Mouse (Mus musculus) midbrain, postnatal 0 days (tissue): ENCODE results near the gene Plpp3. TPM values are rescaled to one million over a fixed set of nuclear protein-coding genes. Genes with fewer than 3 reads are reported as not detected.

Experiments used
- ATAC-seq: fragments of 200-750 bp; cut with Nextera tagmentation; 2 replicates; pipeline ENCODE4 v1.8.0; 2017; ENCODE audit warnings: moderate number of reproducible peaks, mild to moderate bottlenecking, moderate TSS enrichment, moderate library complexity; ENCODE audit not compliant: low FRiP score
- DNase-seq: peaks from one replicate; pipeline ENCODE4 v3.0.0-alpha.2; 2015; ENCODE audit warnings: low spot score
- H3K27ac ChIP-seq: fragments of 300-500 bp; sonication (generic); 2 replicates; pipeline ENCODE4 v1.5.1; 2014; ENCODE audit warnings: low read depth, mild to moderate bottlenecking, low read length, mixed read lengths
- H3K27me3 ChIP-seq: fragments of 300-500 bp; sonication (generic); 2 replicates; pipeline ENCODE4 v1.6.1; 2014; ENCODE audit warnings: low read length, control low read depth, mixed read lengths; ENCODE audit not compliant: insufficient read depth
- H3K36me3 ChIP-seq: fragments of 300-500 bp; sonication (generic); 2 replicates; pipeline ENCODE4 v1.6.1; 2014; ENCODE audit warnings: low read length, control low read depth, mixed read lengths; ENCODE audit not compliant: insufficient read depth
- H3K4me1 ChIP-seq: fragments of 300-500 bp; sonication (generic); 2 replicates; pipeline ENCODE4 v1.6.1; 2014; ENCODE audit warnings: mild to moderate bottlenecking, control low read depth, antibody characterized with exemption, low read length, mixed read lengths; ENCODE audit not compliant: insufficient read depth
- H3K4me2 ChIP-seq: fragments of 300-500 bp; sonication (generic); 2 replicates; pipeline ENCODE4 v1.6.1; 2014; ENCODE audit warnings: low read depth, mild to moderate bottlenecking, low read length, mixed read lengths; ENCODE audit not compliant: poor library complexity, severe bottlenecking
- H3K4me3 ChIP-seq: fragments of 300-500 bp; sonication (generic); 2 replicates; pipeline ENCODE4 v1.5.1; 2014; ENCODE audit warnings: low read depth, mild to moderate bottlenecking, low read length, moderate library complexity
- H3K9ac ChIP-seq: fragments of 300-500 bp; sonication (generic); replicated peaks from 2 replicates; pipeline ENCODE4 v1.6.1; 2014; ENCODE audit warnings: mild to moderate bottlenecking, low read length, moderate library complexity, mixed read lengths; ENCODE audit not compliant: poor library complexity, severe bottlenecking
- H3K9me3 ChIP-seq: fragments of 300-500 bp; sonication (generic); 2 replicates; pipeline ENCODE4 v1.6.1; 2016; ENCODE audit warnings: low read length, control low read depth
- CTCF ChIP-seq: IDR thresholded peaks from 2 replicates; pipeline ENCODE4 v1.5.1; 2016; ENCODE audit warnings: antibody characterized with exemption, mild to moderate bottlenecking
- WGBS: fragments of 180-500 bp; shearing (Covaris S2); extraction: QIAGEN DNeasy Blood & Tissue Kit; methylation state at CpG from one replicate; pipeline ENCODE4 v1.1.7; 2014; 5-methylcytosine and 5-hydroxymethylcytosine counted together
- polyA plus RNA-seq: library from polyadenylated mRNA; unstranded; fragments of >200 nt; fragmentation: Nextera tagmentation; extraction: Ambion mirVana; gene quantifications from 2 replicates; pipeline ENCODE4 v1.2.1, GENCODE M21; 2015
- total RNA-seq: library from RNA; depleted of rRNA; stranded (reverse); fragments of >200 nt; gene quantifications from 2 replicates; pipeline ENCODE4 v1.2.3, GENCODE M21; 2014

The Plpp3 gene
- total and polyA plus RNA-seq, 2 experiments from 2014 or later: 142 to 148 TPM

DNA sequence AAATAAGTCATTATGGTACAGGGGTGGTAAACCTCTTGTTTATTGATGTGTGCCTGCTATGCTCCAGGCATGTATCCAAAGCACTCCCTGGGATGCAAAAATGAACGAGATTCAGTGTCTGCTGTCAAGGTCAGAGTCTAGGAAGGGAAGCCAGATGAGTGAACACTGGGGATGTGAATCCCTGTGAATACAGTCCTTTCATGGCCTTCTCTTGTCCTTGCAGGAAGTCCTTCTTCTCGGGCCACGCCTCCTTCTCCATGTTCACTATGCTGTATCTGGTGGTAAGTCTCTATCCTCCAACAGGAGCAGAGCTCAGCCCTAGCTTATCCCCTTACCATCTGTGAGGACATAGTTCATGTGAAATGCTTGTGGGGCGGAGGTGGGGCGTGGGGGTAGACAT lies 51.8 kb downstream of the Plpp3 start:
- ATAC-seq: no peak
- H3K9me3 ChIP-seq: no peaks in the 10 kb centered on the region

DNA sequence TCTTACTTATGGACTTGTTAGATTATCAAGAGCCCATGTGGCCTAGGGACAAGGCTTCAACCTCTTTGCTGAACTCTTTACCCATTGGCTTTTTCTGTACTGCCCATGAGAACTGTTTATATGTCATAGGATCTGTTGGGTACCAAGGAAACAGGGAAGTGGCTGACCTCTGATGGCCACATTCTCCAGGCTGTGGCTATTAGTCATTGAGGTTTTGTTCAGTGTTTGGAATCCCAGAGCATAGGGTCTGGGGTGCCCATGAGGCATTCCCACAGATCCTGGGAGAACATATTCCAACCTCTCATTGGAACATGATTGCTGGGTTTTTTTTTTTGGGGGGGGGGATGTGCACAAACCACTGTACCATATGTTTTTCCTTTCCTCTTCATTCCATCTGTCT lies 56.2 kb downstream of the Plpp3 start:
- ATAC-seq: no peak
- no peak for TF ChIP-seq CTCF
- no peaks in the 10 kb centered on the region for H3K9me3 ChIP-seq
- no peak overlapping the region for H3K9ac ChIP-seq
- no peaks in the 10 kb centered on the region for H3K27me3 ChIP-seq
- no peaks in the 10 kb centered on the region for H3K4me1 ChIP-seq
- DNase-seq: no peak
- H3K4me3 ChIP-seq: no peak overlapping the region
- H3K4me2 ChIP-seq: no peak overlapping the region
- H3K27ac ChIP-seq: no peak overlapping the region
- H3K36me3 ChIP-seq: 0 out of 2 replicates have a peak, but pooled peaks cover 6% of the 10 kb centered on the region

More for the DNA sequence above, 51.8 kb downstream of the Plpp3 start:
- no peak for TF ChIP-seq CTCF
- H3K4me1 ChIP-seq: no peaks in the 10 kb centered on the region
- no peak overlapping the region for H3K4me3 ChIP-seq
- DNase-seq: no peak
- no peak overlapping the region for H3K9ac ChIP-seq
- H3K4me2 ChIP-seq: no peak overlapping the region
- no peaks in the 10 kb centered on the region for H3K27me3 ChIP-seq
- H3K36me3 ChIP-seq: 0 out of 2 replicates have a peak, but pooled peaks cover 6% of the 10 kb centered on the region
- 83% methylated on average over 5 of the region's 5 CpGs for WGBS
- H3K27ac ChIP-seq: no peak overlapping the region

DNA sequence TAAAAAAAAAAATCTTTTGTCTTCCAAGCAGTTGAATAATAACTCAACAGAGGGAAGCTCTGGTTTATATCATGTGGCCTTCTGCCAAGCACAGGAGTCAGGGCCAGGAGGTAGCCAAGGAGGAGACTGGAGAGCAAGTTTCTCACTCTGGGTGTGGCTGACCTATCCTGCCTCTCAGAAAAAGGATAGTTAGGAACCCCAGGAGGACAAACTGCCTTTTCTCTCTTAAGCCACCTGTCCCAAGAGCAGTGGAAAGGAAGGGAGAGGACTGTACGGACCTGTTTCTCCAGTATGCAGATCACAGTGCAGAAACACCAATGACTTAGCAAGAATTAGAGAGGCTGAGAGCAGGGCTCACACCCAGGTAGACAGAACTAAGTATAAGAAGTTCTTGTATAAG lies 57.3 kb downstream of the Plpp3 start:
- H3K9ac ChIP-seq: no peak overlapping the region
- H3K27ac ChIP-seq: no peak overlapping the region
- H3K36me3 ChIP-seq: 0 out of 2 replicates have a peak, but pooled peaks cover 3% of the 10 kb centered on the region
- H3K27me3 ChIP-seq: no peaks in the 10 kb centered on the region
- H3K4me3 ChIP-seq: no peak overlapping the region
- DNase-seq: no peak
- H3K9me3 ChIP-seq: no peaks in the 10 kb centered on the region
- no peak for ATAC-seq
- 95% methylated on average over 1 of the region's 1 CpGs for WGBS
- no peak overlapping the region for H3K4me2 ChIP-seq
- no peak for TF ChIP-seq CTCF
- H3K4me1 ChIP-seq: no peaks in the 10 kb centered on the region

DNA sequence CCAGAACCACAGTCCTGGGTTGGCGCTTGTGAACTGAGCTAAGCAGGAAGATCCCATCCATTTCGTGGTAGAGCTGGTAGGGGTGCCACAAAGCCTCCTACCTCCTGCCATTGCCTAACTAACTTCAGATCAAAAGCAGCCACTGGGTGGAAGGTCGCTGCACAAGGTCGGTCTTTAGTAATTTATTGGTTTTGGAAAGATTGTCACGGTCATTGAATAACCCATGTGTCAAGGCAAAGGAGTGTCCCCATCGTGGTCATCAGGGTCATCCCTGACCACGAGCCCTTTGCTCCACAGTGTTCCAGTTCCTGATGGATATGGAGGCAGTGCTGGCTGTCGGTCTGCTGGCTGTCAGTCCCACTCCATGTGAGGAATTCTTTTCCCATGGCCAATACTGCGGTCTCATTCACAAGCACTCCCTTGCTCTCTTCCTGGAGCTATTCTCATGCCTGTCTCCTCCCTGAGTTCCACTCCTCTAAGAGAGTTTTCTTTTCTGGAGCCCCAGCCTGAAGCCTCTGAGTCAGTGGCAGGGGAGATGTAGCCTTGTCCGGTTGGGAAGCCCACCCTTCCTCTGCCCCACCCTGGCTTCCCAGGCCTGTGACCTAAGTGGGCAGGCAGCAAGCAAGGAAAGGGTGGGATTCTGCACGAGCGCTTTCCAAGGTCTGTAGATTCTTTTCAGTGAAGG lies 58.7 kb downstream of the Plpp3 start:
- 84% methylated on average over 12 of the region's 12 CpGs for WGBS
- Histone ChIP-seq H3K4me3 (no peak overlapping the region), H3K27ac (no peak overlapping the region), H3K4me1 (no peaks in the 10 kb centered on the region), H3K36me3 (0 out of 2 replicates have a peak, but pooled peaks cover 4% of the 10 kb centered on the region), H3K9me3 (no peaks in the 10 kb centered on the region), H3K4me2 (no peak overlapping the region), H3K9ac (no peak overlapping the region), H3K27me3 (no peaks in the 10 kb centered on the region)
- ATAC-seq: no peak
- DNase-seq: no peak
- no peak for TF ChIP-seq CTCF

DNA sequence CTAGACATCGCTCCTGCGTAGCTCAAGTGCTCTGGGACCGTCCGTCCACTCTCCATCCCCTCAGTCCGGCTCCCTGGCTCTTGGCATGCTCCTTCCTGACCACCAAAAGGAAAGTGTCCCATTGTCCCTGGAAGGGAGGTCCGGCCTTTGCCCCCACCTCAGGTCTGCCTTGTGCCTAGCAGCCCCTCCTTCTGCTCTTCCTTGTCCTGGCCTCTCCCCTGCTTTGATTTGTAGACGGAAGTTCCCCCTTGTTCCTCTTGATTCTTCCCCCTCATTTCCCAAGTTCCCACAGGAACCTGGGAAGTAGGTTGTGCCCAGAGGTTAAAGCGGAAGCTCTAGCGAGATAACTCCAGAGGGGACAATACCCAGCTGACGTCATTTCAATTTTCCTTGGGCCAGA lies 61.1 kb downstream of the Plpp3 start:
- no peak overlapping the region for H3K9ac ChIP-seq
- H3K4me2 ChIP-seq: no peak overlapping the region
- no peak for ATAC-seq
- H3K9me3 ChIP-seq: no peaks in the 10 kb centered on the region
- no peak for TF ChIP-seq CTCF
- no peaks in the 10 kb centered on the region for H3K27me3 ChIP-seq
- 73% methylated on average over 10 of the region's 10 CpGs for WGBS
- H3K27ac ChIP-seq: no peak overlapping the region
- H3K36me3 ChIP-seq: 0 out of 2 replicates have a peak, but pooled peaks cover 2% of the 10 kb centered on the region
- no peaks in the 10 kb centered on the region for H3K4me1 ChIP-seq
- DNase-seq: no peak
- no peak overlapping the region for H3K4me3 ChIP-seq

DNA sequence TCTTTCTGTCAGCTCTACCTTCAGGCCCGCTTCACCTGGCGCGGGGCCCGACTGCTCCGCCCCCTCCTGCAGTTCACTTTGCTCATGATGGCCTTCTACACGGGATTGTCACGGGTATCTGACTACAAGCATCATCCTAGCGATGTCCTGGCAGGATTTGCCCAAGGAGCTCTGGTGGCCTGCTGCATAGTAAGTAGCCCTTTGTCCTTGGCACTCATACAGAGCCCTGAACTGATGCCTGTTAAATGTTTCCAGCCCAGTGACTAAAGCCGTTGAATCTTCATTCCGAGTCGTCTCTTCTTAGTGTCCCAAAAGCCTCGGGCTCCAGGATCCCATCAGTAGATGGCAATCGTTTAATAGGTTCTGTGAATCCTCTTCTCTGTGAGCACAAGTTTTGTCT lies 62.2 kb downstream of the Plpp3 start:
- no peak for TF ChIP-seq CTCF
- Histone ChIP-seq H3K4me2 (no peak overlapping the region), H3K4me3 (no peak overlapping the region), H3K9ac (no peak overlapping the region), H3K27me3 (no peaks in the 10 kb centered on the region), H3K9me3 (no peaks in the 10 kb centered on the region), H3K27ac (no peak overlapping the region), H3K36me3 (0 out of 2 replicates have a peak, but pooled peaks cover 2% of the 10 kb centered on the region), H3K4me1 (no peaks in the 10 kb centered on the region)
- 71% methylated on average over 13 of the region's 13 CpGs for WGBS
- no peak for ATAC-seq
- DNase-seq: peak; percentile 80
